Mouse (Mus musculus) kidney, embryonic 16.5 days (tissue): ENCODE results near the gene Glra3. TPM values are rescaled to one million over a fixed set of nuclear protein-coding genes. Genes with fewer than 3 reads are reported as not detected.

Experiments used
- ATAC-seq: fragments of 200-750 bp; cut with Nextera tagmentation; 2 replicates; pipeline ENCODE4 v1.8.0; 2017; ENCODE audit warnings: moderate TSS enrichment; ENCODE audit not compliant: low FRiP score, low TSS enrichment
- H3K27ac ChIP-seq: fragments of 300-500 bp; sonication (generic); 2 replicates; pipeline ENCODE4 v1.5.1; 2014; ENCODE audit warnings: low read length
- H3K27me3 ChIP-seq: fragments of 300-500 bp; sonication (generic); 2 replicates; pipeline ENCODE4 v1.6.1; 2014; ENCODE audit warnings: low read length, control low read depth, mixed read lengths; ENCODE audit not compliant: insufficient read depth
- H3K36me3 ChIP-seq: fragments of 300-500 bp; sonication (generic); 2 replicates; pipeline ENCODE4 v1.6.1; 2014; ENCODE audit warnings: low read length, control low read depth, mixed read lengths; ENCODE audit not compliant: insufficient read depth
- H3K4me1 ChIP-seq: fragments of 300-500 bp; sonication (generic); 2 replicates; pipeline ENCODE4 v1.6.1; 2014; ENCODE audit warnings: low read length, control low read depth, mixed read lengths; ENCODE audit not compliant: insufficient read depth
- H3K4me2 ChIP-seq: fragments of 300-500 bp; sonication (generic); replicated peaks from 2 replicates; pipeline ENCODE4 v1.6.1; 2014; ENCODE audit warnings: low read depth, low read length
- H3K4me3 ChIP-seq: fragments of 300-500 bp; sonication (generic); 2 replicates; pipeline ENCODE4 v1.5.1; 2014; ENCODE audit warnings: mild to moderate bottlenecking, low read length
- H3K9ac ChIP-seq: fragments of 300-500 bp; sonication (generic); replicated peaks from 2 replicates; pipeline ENCODE4 v1.6.1; 2014; ENCODE audit warnings: low read length
- H3K9me3 ChIP-seq: fragments of 300-500 bp; sonication (generic); 2 replicates; pipeline ENCODE4 v1.6.1; 2016; ENCODE audit warnings: low read length, control low read depth
- WGBS: fragments of 180-500 bp; shearing (Covaris S2); extraction: QIAGEN DNeasy Blood & Tissue Kit; methylation state at CpG from one replicate; pipeline ENCODE4 v1.1.7; 2014; 5-methylcytosine and 5-hydroxymethylcytosine counted together
- polyA plus RNA-seq: library from polyadenylated mRNA; unstranded; fragments of >200 nt; fragmentation: Nextera tagmentation; extraction: Ambion mirVana; gene quantifications from 2 replicates; pipeline ENCODE4 v1.2.1, GENCODE M21; 2015

Glra3 gene
- polyA plus RNA-seq, 1 experiment from 2014 or later: 0.12 TPM

DNA sequence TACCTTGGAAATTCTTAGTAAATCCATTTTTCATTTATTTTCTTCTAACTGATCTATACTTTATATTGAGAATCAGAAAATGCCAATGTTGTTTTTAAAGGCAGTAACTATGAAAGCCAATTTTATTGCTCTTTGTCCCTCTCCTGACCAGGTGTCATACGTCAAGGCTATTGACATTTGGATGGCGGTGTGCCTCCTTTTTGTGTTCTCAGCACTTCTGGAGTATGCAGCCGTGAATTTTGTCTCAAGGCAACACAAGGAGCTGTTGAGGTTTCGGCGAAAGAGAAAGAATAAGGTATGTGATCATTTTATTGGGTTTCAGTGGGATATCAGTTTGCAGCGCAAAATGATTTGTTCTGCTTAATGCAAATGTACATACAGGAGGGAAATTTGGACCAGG, 170.0 kb downstream of the Glra3 start:
- Histone ChIP-seq H3K4me3 (no peak overlapping the region), H3K27ac (no peak overlapping the region), H3K4me2 (no peak overlapping the region), H3K36me3 (no peaks in the 10 kb centered on the region), H3K9me3 (no peaks in the 10 kb centered on the region), H3K27me3 (no peaks in the 10 kb centered on the region), H3K9ac (no peak overlapping the region), H3K4me1 (no peaks in the 10 kb centered on the region)
- no peak for ATAC-seq
- 63% methylated on average over 6 of the region's 6 CpGs for WGBS

GRCm38 (mm10) chr8:56129357-56129756, 189.1 kb downstream of the Glra3 start:
- ATAC-seq: no peak
- WGBS: 83% methylated on average over 2 of the region's 2 CpGs
- Histone ChIP-seq H3K9me3 (no peaks in the 10 kb centered on the region), H3K36me3 (no peaks in the 10 kb centered on the region), H3K9ac (no peak overlapping the region), H3K4me3 (no peak overlapping the region), H3K4me2 (no peak overlapping the region), H3K4me1 (no peaks in the 10 kb centered on the region), H3K27me3 (no peaks in the 10 kb centered on the region), H3K27ac (no peak overlapping the region)

GRCm38 (mm10) chr8:56150697-56151096, 210.4 kb downstream of the Glra3 start:
- Histone ChIP-seq H3K9ac (no peak overlapping the region), H3K4me1 (no peaks in the 10 kb centered on the region), H3K4me2 (no peak overlapping the region), H3K4me3 (no peak overlapping the region), H3K27me3 (no peaks in the 10 kb centered on the region), H3K36me3 (no peaks in the 10 kb centered on the region), H3K9me3 (no peaks in the 10 kb centered on the region), H3K27ac (no peak overlapping the region)
- WGBS: 71% methylated on average over 1 of the region's 1 CpGs
- no peak for ATAC-seq

DNA sequence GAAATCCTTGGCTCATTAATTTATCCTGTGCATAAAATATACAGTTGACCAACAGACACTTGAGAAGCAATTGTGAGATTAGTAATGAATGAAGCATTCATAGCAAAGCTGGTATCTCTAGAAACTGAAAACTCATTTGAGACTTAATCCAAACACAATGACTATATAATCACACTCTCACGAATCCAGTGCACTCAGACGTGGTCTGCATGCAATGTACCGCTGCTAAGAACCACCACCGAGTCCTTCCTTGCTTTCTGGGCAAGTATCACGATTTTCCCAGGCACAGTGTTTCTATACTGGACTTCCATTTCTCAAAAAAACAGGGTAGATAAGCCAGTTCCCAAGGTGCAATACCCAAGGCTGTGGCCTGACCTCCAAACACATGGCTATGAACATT, 211.3 kb downstream of the Glra3 start:
- ATAC-seq: no peak
- no peak overlapping the region for H3K4me2 ChIP-seq
- 82% methylated on average over 5 of the region's 5 CpGs for WGBS

GRCm38 (mm10) chr8:56158966-56159365, 218.7 kb downstream of the Glra3 start:
- H3K9ac ChIP-seq: no peak overlapping the region
- H3K4me2 ChIP-seq: no peak overlapping the region
- 53% methylated on average over 2 of the region's 2 CpGs for WGBS
- no peak overlapping the region for H3K27ac ChIP-seq
- no peak for ATAC-seq
- no peaks in the 10 kb centered on the region for H3K4me1 ChIP-seq
- H3K9me3 ChIP-seq: no peaks in the 10 kb centered on the region
- no peaks in the 10 kb centered on the region for H3K36me3 ChIP-seq
- H3K27me3 ChIP-seq: no peaks in the 10 kb centered on the region
- no peak overlapping the region for H3K4me3 ChIP-seq

More for the DNA sequence above, 211.3 kb downstream of the Glra3 start:
- no peak overlapping the region for H3K4me3 ChIP-seq
- no peaks in the 10 kb centered on the region for H3K27me3 ChIP-seq
- H3K9me3 ChIP-seq: no peaks in the 10 kb centered on the region
- H3K4me1 ChIP-seq: no peaks in the 10 kb centered on the region
- no peak overlapping the region for H3K27ac ChIP-seq
- no peak overlapping the region for H3K9ac ChIP-seq
- no peaks in the 10 kb centered on the region for H3K36me3 ChIP-seq

Other genes with a start within 250 kb of the Glra3 start
- not detected in 2 replicates for gene Adam29, start 33.5 kb upstream of the Glra3 start, polyA plus RNA-seq